Comparison of ENCODE assay signal across 24 mouse cellular contexts in the genomic region with DNA sequence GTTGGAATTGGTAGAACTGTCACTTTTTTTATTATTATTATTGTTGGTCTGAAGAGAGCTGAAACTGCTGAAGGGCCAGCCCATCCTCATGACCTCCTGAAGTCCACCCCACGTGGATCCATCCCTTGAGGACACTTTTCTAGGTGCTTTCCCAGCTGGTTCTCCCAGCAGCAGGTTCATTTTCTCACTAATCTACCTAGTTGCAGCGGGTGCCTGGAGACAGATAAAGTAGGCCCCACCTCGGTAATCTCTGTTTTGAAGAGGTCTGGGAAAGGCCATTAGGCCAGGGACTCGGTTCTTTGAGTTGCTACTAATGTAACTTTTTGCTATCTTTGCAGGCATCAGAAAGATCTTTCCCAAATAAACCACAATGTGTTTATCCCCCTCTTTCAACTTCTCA. TPM values are rescaled to one million over a fixed set of nuclear protein-coding genes. Genes with fewer than 3 reads are reported as not detected.
DNase-seq lines count a peak whose midpoint lies in the region; ATAC-seq and TF ChIP-seq lines count a peak whose summit lies in the region.
"Had no signal": no experiment of that assay in that cellular context is flagged by ENCODE, and none has a peak within 500 bp of the region (broad histone marks: within the 10 kb centered on the region; RNA-seq: fewer than 3 reads in every experiment).

No protein-coding gene starts in this region.

- no peak for TF ChIP-seq CTCF in liver, embryonic 14.5 days (IDR thresholded peaks at IDR 0.05; ENCODE audit: low read depth)

- peak overlapping the region; percentile 52 for H3K4me2 ChIP-seq in liver, embryonic 14.5 days (ENCODE audit: low read depth)
- no peak overlapping the region for H3K4me2 ChIP-seq in forebrain, embryonic 14.5 days (ENCODE audit: low read length)
- H3K4me2 ChIP-seq: embryonic facial prominence, embryonic 13.5 days; heart, embryonic 13.5 days; hindbrain, embryonic 15.5 days had no signal

- peak; percentile 38; the same call in 1 of the 2 replicates for ATAC-seq in liver, embryonic 14.5 days (ENCODE audit: insufficient read depth)
- no peak for ATAC-seq in forebrain, embryonic 14.5 days
- ATAC-seq: forebrain, embryonic 16.5 days had no signal

- no peaks in the 10 kb centered on the region for H3K36me3 ChIP-seq in erythroblast, embryonic 14.5 days (ENCODE audit: control insufficient read depth)
- H3K36me3 ChIP-seq in liver, embryonic 14.5 days (replicated peaks; ENCODE audit: control insufficient read depth, insufficient read depth, low read depth), result no peaks in the 10 kb centered on the region
- H3K36me3 ChIP-seq in forebrain, embryonic 14.5 days (ENCODE audit: control insufficient read depth, insufficient read depth, low read length), result no peaks in the 10 kb centered on the region
- H3K36me3 ChIP-seq: embryonic facial prominence, embryonic 13.5 days; heart, embryonic 13.5 days; hindbrain, embryonic 15.5 days had no signal

- H3K9me3 ChIP-seq in erythroblast, embryonic 14.5 days (ENCODE audit: control insufficient read depth, low read length), result no peaks in the 10 kb centered on the region
- no peaks in the 10 kb centered on the region for H3K9me3 ChIP-seq in liver, embryonic 14.5 days (ENCODE audit: control insufficient read depth, low read length)
- no peaks in the 10 kb centered on the region for H3K9me3 ChIP-seq in forebrain, embryonic 14.5 days (replicated peaks; ENCODE audit: control insufficient read depth, low read length)
- H3K9me3 ChIP-seq: embryonic facial prominence, embryonic 13.5 days; heart, embryonic 13.5 days; hindbrain, embryonic 15.5 days had no signal

- peaks cover 3% of the 10 kb centered on the region for H3K27me3 ChIP-seq in erythroblast, embryonic 14.5 days (ENCODE audit: control insufficient read depth)
- no peaks in the 10 kb centered on the region for H3K27me3 ChIP-seq in liver, embryonic 14.5 days (ENCODE audit: control insufficient read depth, insufficient read depth, low read length)
- no peaks in the 10 kb centered on the region for H3K27me3 ChIP-seq in forebrain, embryonic 14.5 days (replicated peaks; ENCODE audit: control insufficient read depth, insufficient read depth, low read length)
- H3K27me3 ChIP-seq: embryonic facial prominence, embryonic 13.5 days; hindbrain, embryonic 15.5 days had no signal

- 26% methylated on average over 4 of the region's 4 CpGs for whole genome bisulfite sequencing in liver, embryonic 14.5 days (ENCODE audit: insufficient replicate concordance)
- WGBS in forebrain, embryonic 14.5 days, result 74% methylated on average over 4 of the region's 4 CpGs

- H3K4me1 ChIP-seq in erythroblast, embryonic 14.5 days (ENCODE audit: control insufficient read depth), result peaks cover 69% of the 10 kb centered on the region
- H3K4me1 ChIP-seq in liver, embryonic 14.5 days (replicated peaks; ENCODE audit: control insufficient read depth in 2 of 2, insufficient read depth in 2 of 2, low read length in 1 of 2), result peaks cover 15 to 35% of the 10 kb centered on the region in 2 experiments
- H3K4me1 ChIP-seq in forebrain, embryonic 14.5 days (ENCODE audit: control insufficient read depth, insufficient read depth, low read length), result no peaks in the 10 kb centered on the region
- H3K4me1 ChIP-seq: embryonic facial prominence, embryonic 13.5 days; heart, embryonic 13.5 days; hindbrain, embryonic 15.5 days had no signal

- DNase-seq in heart, adult 11 months, result peak; percentile 76
- no peak for DNase-seq in heart, adult 9 months (ENCODE audit: low spot score in 2 of 2)
- peak; percentile 44 to 70 (median 58) for DNase-seq in liver, embryonic 14.5 days (ENCODE audit: low read depth in 3 of 3, low spot score in 3 of 3)
- no peak for DNase-seq in urinary bladder, postnatal 36 days (ENCODE audit: low spot score in 2 of 2)
- no peak for DNase-seq in adrenal gland, adult 2 months
- DNase-seq in forebrain, embryonic 14.5 days (ENCODE audit: low spot score), result no peak
- DNase-seq: adrenal gland, postnatal 25 days; B cell, adult 2 months; cerebellum, adult 11-12 months; cerebellum, adult 9-10 months; cerebellum, postnatal 36 days; gastrocnemius, postnatal 14 days; heart, postnatal 36 days had no signal

- peak; percentile 74 for TF ChIP-seq EP300 in liver, embryonic 14.5 days (IDR thresholded peaks at IDR 0.05; ENCODE audit: low read depth)

- no peak overlapping the region; the same call in 1 of the 2 replicates for H3K9ac ChIP-seq in liver, embryonic 14.5 days (replicated peaks)
- H3K9ac ChIP-seq in forebrain, embryonic 14.5 days (ENCODE audit: low read length), result no peak overlapping the region
- H3K9ac ChIP-seq: embryonic facial prominence, embryonic 13.5 days; heart, embryonic 13.5 days; hindbrain, embryonic 15.5 days had no signal

- peak overlapping the region; percentile 65 for H3K27ac ChIP-seq in liver, embryonic 14.5 days
- no peak overlapping the region for H3K27ac ChIP-seq in forebrain, embryonic 14.5 days (ENCODE audit: low read depth, low read length)
- H3K27ac ChIP-seq: embryonic facial prominence, embryonic 13.5 days; heart, embryonic 13.5 days; hindbrain, embryonic 15.5 days had no signal

- H3K4me3 ChIP-seq in erythroblast, embryonic 14.5 days (replicated peaks), result peak overlapping the region; percentile 26
- no peak overlapping the region for H3K4me3 ChIP-seq in liver, embryonic 14.5 days (ENCODE audit: insufficient read depth in 1 of 2, low read depth in 2 of 2, low read length in 2 of 2)
- H3K4me3 ChIP-seq in forebrain, embryonic 14.5 days (ENCODE audit: low read depth, low read length), result no peak overlapping the region
- H3K4me3 ChIP-seq: embryonic facial prominence, embryonic 13.5 days; heart, embryonic 13.5 days; hindbrain, embryonic 15.5 days had no signal

RNA-seq across cellular contexts. Expression of a gene that starts 18.5 kb away (rescaled TPM):
- polyA plus RNA-seq in erythroblast, embryonic 14.5 days (2012), result 0.01 TPM in 1 of 2 replicates, not detected in the other
- 0.45 and 0.81 TPM in 2 replicates for polyA plus RNA-seq in liver, embryonic 14.5 days (2012; rRNA removed)
- polyA plus RNA-seq in liver, embryonic 14.5 days (2014; fragmentation: Nextera tagmentation; extraction: Ambion mirVana), result 1.6 and 1.7 TPM in 2 replicates
- 1 to 10 TPM; 2.4 to 3.6 TPM for total RNA-seq in adrenal gland, adult 2 months (2021)
- 2.4 and 2.5 TPM in 2 replicates for polyA plus RNA-seq in adrenal gland, adult 2 months (2012; rRNA removed)
- 0.76 and 0.87 TPM in 2 replicates for polyA plus RNA-seq in forebrain, embryonic 14.5 days (2014; fragmentation: Nextera tagmentation; extraction: Ambion mirVana)
- total RNA-seq: MEL had no signal

RNA-seq across cellular contexts. Expression of a gene that starts 31.2 kb away (rescaled TPM):
- polyA plus RNA-seq in erythroblast, embryonic 14.5 days (2012), result not detected in 2 replicates
- not detected in 2 replicates for polyA plus RNA-seq in liver, embryonic 14.5 days (2012; rRNA removed)
- not detected in 2 replicates for polyA plus RNA-seq in liver, embryonic 14.5 days (2014; fragmentation: Nextera tagmentation; extraction: Ambion mirVana)
- under 1 TPM; 0.24 to 0.32 TPM for total RNA-seq in adrenal gland, adult 2 months (2021)
- not detected in 2 replicates for polyA plus RNA-seq in adrenal gland, adult 2 months (2012; rRNA removed)
- polyA plus RNA-seq in forebrain, embryonic 14.5 days (2014; fragmentation: Nextera tagmentation; extraction: Ambion mirVana), result not detected in 2 replicates
- total RNA-seq: gastrocnemius, postnatal 14 days; heart, adult 8-10 months; heart, postnatal 36 days had no signal
- polyA plus RNA-seq: gonadal fat pad, adult 2 months; heart, postnatal 0 days; hindbrain, embryonic 11.5 days had no signal

RNA-seq across cellular contexts. Expression of a gene that starts 58.9 kb away (rescaled TPM):
- not detected in 2 replicates for polyA plus RNA-seq in erythroblast, embryonic 14.5 days (2012)
- not detected in 2 replicates for polyA plus RNA-seq in liver, embryonic 14.5 days (2012; rRNA removed)
- polyA plus RNA-seq in liver, embryonic 14.5 days (2014; fragmentation: Nextera tagmentation; extraction: Ambion mirVana), result not detected in 2 replicates
- under 1 TPM; 0.14 to 0.41 TPM for total RNA-seq in adrenal gland, adult 2 months (2021)
- polyA plus RNA-seq in adrenal gland, adult 2 months (2012; rRNA removed), result 0.17 and 0.19 TPM in 2 replicates
- 1.3 and 1.7 TPM in 2 replicates for polyA plus RNA-seq in forebrain, embryonic 14.5 days (2014; fragmentation: Nextera tagmentation; extraction: Ambion mirVana)
- total RNA-seq: gastrocnemius, adult 18-20 months; gastrocnemius, postnatal 14 days; heart, adult 8-10 months; heart, postnatal 36 days; MEL had no signal
- polyA plus RNA-seq: heart, embryonic 13.5 days; heart, postnatal 0 days had no signal

Comparison
In these comparisons a context has a peak if more than half of its experiments do, and no peak if none do; other contexts are left out.
1. DNase-seq: peak in heart, adult 11 months (single experiment) and liver, embryonic 14.5 days (3 of 3); none in heart, adult 9 months (0 of 2), urinary bladder, postnatal 36 days (0 of 2), adrenal gland, adult 2 months (single experiment) and forebrain, embryonic 14.5 days (single experiment).